Mouse (Mus musculus): ENCODE results near the gene Mtx2.

The Mtx2 gene

DNA sequence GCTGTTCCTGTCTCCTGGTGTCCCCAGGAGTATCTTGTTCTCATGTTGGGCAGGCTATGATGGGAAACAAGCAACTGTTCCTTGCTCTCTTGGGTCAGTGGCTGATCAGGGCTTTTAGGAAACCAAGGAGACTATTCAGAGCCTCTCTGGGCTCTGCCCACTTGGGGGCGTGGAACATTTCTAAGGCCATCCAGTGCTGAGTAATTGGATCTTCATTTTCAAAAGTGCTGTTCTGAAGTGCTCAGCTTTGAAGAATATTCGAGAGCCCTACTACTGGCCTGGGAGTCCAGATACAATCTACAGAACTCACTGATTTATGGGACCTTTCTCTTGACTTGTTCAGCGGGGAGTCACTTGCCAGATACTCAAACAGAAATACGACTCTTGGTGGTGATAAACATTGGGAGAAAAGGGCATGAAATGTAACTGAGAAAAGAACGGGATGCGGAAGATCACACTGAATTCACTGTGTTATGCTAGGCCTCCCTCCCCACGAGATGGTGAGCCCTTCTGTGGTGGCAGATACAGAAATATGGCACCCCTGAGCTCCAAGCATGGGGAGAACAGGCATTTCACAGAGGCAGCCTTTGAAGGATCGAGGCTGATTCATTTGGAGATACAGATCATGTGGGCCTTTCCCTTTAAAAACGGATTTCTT is 92.4 kb downstream of the Mtx2 start:
- in situ Hi-C loops (cut with MboI, MseI): no loop called here

- in situ Hi-C loops (cut with MboI, MseI): no loop called here
Observed at GRCm38 (mm10) chr2:74925968-74926814, 100.6 kb downstream of the Mtx2 start.
